Mouse (Mus musculus): Measurements from ENCODE around the gene Abcg4.

Abcg4 gene

DNA sequence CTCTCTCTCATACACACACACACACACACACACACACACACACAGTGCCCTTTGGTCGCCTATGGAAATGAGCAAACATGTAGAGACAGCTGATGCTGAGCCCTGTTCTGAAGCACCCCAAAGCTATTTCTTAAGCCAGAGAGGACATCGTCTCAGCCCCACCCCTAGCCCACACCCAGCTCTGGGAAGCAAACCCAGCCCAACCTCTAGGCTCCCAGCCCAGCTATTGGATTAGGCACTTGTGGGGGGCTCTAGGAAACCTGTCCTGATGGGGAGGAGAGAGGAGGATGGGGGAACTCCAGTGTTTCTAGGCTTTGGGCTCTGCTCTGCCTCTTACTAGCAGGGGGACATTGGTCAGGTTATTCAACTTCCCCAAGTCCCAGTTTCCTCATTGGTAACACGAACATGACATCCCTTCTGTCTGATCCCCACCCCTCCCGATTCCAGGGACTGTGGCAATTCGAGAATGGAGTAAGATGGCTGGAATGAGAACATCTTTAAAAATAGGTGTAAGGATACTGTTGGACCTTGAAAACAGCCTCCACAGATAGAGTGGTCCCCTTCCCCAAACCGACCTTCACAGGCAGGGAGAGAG, 2.1 kb downstream of the Abcg4 start:
- DNase-seq (ENCODE audit: low read depth, low spot score), result no peak

DNA sequence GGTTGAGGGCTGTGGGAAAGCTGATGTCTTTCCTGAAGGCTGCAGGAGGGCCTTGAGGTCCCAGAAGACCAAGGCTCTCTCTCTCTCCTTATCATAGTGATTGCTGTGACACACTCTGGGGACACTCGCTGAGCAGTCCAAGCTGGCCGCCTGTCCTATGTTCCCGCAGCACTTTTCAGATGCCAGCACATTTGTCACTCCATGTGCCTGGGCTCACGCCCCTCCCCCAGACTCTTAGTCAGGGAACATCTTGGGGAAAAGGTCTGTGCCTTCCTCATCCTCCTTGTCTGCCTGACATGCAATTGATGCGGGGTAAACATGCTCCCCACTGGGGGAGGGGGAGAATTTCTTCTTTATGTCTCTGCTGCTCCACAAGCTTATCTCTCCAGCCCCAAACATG, 5.2 kb downstream of the Abcg4 start:
- DNase-seq (ENCODE audit: low read depth, low spot score), result no peak

DNA sequence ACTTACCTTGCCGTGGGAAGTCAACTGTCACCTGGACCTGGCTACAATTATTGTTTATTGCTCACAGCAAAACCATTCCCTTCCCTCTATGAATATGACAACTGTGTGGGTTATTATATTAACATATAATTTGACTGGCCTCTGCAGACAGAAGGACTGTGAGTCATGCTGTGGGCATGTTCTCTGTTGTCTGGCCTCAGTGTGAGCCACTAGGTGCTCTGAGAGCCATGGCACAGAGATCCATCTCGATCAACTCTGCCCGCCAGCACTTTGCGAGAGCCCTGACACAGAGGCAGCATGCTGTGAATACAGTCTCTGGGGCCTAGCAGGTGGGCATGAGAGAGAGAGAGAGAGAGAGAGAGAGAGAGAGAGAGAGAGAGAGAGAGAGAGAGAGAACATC, 18.4 kb downstream of the Abcg4 start:
- no peak for DNase-seq (ENCODE audit: low read depth, low spot score)

DNA sequence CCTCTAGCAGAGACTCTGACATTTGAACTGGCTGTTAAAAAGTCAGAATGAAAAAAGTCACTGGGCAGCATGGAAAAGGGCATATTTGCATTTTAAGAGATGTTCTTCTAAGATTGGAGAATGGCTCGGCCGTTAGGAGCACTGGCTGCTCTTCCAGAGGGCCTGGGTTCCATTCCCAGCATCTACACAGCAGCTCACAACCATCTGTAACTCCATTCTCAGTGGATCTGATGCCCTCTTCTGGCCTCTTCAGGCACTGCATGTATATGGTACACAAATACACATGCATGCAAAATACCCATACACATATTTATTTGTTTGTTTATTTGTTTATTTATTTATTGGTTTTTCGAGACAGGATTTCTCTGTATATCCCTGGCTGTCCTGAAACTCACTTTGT, 19.3 kb downstream of the Abcg4 start:
- no peak for DNase-seq (ENCODE audit: low read depth, low spot score)

DNA sequence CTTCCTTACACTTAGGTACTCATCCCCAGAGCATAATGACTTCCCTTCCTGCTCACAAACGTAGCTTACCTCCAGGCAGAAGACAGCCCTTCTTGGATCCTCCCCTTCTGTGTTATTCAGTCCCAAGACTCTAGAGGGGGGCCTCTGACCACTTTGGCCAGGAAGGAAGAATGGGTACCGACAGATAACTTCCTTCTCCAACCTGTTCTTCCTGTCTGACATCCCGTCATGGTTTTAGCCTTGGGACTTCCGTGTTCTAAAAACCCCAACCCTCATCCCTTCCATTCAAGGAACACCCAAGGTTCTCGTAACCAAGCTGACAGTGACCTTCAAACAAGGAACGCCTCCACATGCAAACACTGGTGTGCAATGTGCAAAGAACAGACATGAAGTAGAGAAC, 20.0 kb downstream of the Abcg4 start, which contains the start of gene Nlrx1:
Gene Nlrx1, minus strand, starts transcription at position 168 of the 400 bp plus-strand sequence.
- DNase-seq (ENCODE audit: low read depth, low spot score), result no peak

DNA sequence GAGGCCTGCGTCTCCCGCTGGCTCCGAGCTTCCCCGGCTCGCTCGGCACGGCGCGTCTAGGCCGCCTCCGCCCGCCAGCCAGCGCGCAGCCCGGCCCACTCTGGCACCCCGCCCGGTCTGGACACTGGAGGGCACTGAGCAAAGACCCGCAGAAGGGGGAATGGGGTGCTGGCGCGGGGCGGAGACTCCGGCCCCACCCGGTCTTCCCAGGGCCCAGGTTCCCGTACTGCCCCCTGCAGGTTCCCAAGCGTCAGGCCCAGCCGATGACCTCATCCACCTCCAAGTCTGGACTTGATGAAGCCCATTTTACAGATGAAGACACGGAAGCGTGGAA, 20.4 kb downstream of the Abcg4 start:
- peak; percentile 63 for DNase-seq (ENCODE audit: low read depth, low spot score)

DNA sequence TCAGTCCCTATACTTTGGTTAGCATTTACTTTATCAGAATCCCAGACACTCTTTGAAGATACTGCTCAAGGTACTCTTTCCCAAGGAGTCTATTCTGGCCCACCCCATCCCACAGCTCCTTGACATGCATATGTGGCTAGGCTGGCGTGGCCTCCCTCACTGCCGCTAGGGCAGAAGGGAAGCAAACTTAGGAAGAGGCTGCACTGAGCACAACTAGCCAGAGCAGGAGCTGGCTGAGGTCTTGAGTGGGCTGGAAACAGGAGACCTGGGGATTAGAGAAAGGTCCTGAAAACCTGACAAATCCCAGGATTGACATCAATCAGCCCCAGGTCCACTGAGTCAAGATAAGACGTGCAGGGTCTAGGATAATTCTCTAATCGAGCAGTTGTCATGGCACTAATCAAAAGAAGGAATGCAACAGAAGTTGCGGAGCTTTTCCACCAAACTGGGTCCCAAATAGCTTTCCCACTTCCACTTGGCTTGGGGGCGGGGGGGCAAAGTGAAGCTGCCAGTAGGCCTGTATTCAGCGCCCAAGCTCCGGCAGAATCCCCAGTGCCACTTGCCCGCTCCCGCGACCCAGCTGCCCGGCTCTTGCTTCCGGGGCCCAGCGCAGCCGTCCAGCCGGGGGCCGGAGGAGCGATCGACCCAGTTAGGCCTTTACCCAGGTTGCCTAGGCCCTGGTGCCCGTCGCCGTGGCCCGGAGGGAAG, 20.9 kb downstream of the Abcg4 start:
- no peak for DNase-seq (ENCODE audit: low read depth, low spot score)

DNA sequence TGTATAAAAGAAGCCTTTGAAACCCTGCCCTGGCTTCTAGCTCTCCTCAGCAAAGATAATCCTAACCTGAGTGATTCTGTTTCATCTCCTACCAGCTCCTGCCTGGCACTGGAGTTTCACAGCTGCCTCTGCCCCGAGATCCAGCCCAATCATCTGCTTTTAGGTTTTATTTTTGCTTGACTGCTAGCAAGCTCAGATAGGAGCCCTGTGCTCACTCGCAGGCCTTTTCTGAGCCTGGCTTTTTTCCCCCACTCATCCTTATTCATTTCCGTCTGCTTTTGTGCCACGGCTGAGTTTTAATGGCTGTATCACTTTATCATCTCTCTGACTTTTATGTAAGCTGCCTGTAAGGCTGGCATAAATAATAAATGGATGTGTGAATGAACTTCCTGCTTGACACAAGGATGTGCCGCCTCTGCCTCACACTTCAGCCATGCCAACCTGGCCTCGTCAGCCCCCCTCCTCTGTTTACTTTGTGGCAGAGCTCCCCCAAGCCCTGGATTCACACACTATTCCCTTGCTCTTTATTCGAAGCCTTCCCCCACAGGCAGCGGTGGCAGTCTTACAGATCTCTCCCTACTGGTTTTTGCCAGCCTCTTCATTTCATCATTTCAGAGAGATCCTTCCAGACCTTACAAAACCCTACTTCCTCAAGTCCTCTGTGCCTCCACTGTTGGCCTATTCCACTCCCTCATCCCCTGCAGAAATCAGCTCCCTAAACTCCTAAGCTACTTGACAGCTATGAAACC, 21.8 kb downstream of the Abcg4 start:
- no peak for DNase-seq (ENCODE audit: low read depth, low spot score)

DNA sequence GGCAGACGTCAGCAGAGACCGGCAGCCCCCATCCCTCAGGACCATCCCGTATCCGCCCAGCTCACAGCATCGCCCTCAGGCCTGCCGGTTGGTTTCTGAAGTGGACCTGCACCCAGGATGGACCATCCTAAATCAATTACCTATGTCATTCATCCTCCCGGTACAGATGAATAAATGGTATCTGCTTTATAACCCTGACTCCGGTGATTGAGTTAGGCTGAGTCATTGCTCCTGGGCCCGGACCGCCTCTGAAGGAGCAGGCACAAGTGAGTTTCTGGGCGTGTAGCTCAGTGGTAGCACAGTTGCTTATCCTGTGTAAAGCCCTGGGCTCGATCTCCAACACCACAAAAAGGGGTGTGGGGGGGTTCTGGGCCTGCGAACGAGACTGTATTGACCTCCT, 27.0 kb downstream of the Abcg4 start:
- DNase-seq (ENCODE audit: low read depth, low spot score), result no peak

DNA sequence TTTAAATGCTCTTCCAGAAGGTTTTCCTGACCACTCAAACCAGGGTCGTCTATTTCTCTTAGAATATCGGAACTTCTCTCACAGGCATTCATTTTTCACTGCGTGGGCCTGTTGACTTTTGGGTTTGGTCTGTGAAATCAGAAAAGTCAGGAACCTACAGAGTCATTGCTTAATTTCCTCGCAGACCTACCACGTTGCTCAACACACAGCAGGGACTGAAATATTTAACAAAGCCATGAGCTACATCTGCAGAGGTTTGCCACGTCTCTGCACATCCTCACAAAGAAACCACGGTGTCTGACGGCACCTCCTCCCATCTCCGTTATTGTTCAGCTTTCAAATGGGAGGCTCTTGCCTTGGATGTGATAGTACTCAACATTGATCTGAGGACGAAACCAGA, 29.4 kb downstream of the Abcg4 start:
- no peak for DNase-seq (ENCODE audit: low read depth, low spot score)

DNA sequence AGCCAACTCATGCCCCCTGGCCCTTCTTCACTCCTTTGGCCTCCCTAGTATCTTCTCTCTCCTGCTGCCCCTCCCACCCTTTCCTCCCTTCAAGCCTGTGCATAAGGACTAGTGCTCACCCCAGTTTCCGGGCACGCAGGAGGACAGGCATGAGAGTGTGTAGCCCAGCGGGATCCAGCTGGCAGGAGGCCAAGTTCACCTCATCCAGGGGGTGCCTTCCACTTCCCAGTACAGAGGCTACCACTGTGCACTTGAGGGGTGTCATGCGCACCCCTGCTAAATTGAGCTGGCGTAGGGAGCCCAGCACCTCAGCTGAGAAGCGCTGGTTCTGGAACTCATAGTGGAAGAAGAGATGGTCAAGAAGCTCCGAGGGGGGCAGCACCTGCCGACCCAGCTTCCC, 32.2 kb downstream of the Abcg4 start:
- DNase-seq (ENCODE audit: low read depth, low spot score), result no peak

DNA sequence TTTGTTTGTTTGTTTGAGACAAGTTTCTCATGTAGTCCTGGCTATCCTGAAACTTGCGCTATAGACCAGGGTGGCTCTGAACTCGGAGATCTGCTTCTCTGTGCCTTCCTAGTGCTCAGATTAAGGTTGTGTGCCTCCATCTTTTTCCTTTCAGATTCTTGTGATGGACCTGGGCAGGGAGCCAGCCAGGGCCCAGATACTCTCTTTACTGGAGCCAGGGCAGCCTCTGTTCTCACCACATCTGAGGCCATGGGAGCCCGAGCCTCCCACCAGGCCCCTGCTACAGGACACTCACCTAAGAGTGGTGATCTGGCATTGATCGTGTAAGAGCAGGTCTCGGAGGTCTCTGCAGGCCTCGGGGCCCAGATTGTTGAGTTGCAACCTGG, 33.3 kb downstream of the Abcg4 start:
- DNase-seq (ENCODE audit: low read depth, low spot score), result no peak

DNA sequence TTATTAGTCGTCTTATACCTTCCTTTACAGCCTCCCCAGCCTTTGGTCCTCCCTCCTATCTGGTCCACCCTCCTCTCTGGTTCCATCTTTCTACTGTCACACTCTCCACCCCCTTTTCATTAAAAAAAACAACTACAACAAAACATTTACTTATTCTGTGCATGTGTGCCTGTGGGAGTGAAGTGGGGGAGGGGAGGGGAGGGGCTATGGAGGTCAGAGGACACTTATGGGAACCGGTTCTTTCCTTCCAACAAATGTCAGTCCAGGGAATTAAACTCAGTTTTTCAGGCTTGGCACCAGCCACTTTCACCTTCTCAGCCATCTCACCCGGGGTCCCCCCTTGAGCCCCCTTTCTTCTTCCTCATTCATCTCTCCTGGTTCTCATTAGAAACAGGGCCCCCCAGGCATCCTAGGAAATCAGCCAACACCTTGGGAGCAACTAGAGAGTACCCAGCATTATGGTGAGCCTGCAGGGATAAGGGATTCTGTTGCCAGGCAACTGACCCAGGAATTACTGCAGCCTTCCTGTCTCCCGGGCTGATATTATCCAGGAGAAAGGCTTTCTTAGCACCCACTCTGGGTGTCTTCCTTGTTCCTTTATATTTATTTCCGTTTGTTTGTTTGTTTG, 33.8 kb downstream of the Abcg4 start:
- no peak for DNase-seq (ENCODE audit: low read depth, low spot score)

DNA sequence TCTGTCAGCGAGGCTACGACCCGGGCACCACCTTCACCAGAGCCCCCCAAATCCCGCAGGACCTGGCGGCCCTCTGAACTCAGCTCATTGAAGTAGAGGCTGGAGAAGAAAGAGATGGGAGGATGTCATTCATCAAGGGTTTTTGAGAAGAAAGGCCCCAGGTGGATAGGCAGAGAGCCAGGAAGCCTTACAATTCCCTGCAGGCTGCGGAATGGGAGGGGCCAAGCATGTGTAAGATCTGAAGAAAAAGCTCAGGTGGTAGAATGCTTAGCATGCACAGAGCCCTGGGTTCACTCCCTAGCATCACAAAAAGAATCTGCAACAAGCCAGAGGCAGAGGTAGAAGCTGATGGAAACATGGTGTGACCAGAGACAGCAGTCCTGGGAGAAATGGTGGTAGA, 35.0 kb downstream of the Abcg4 start:
- no peak for DNase-seq (ENCODE audit: low read depth, low spot score)

DNA sequence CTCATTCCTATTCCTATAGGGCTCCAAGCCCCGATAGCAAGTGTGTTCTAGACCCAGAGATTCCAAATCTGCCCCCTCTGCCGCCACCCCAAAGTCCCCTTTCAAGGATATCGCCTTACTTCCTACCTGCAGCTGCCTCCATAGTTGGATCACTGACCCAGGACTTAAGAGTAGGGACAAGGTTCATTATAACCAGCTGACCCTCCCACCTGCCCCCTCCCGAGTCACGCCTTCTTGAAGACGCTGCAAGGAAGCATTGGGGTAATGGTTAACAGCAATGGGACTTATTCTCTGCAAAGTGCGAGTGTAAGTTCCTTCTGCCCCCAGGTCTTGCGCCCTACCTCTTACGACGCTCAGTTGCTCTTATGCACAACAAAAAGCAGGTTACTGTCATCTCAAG, 37.1 kb downstream of the Abcg4 start, which contains the start of gene Pdzd3:
Gene Pdzd3, minus strand, starts transcription at position 158 of the 400 bp plus-strand sequence.
- DNase-seq (ENCODE audit: low read depth, low spot score), result no peak

DNA sequence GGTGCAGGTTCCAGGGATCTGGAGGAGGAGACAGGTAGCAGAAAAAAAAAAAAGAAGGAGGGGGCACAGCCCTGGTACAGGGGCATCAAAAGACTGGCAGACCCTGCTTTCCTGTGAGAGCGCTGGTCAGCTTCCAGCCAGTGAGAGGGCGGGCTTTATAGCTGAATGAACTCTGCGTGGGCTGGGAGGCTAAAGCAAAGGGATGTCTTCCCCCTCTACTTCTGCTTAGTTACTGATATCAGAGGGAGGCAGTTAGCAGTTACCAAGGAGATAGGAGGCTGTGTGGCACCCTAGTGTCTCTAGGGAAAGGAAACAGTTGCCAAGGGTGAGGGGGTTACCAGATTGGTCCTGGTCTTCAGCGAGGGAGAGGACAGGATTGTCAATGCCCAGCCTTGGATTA, 38.0 kb downstream of the Abcg4 start:
- DNase-seq (ENCODE audit: low read depth, low spot score), result no peak

DNA sequence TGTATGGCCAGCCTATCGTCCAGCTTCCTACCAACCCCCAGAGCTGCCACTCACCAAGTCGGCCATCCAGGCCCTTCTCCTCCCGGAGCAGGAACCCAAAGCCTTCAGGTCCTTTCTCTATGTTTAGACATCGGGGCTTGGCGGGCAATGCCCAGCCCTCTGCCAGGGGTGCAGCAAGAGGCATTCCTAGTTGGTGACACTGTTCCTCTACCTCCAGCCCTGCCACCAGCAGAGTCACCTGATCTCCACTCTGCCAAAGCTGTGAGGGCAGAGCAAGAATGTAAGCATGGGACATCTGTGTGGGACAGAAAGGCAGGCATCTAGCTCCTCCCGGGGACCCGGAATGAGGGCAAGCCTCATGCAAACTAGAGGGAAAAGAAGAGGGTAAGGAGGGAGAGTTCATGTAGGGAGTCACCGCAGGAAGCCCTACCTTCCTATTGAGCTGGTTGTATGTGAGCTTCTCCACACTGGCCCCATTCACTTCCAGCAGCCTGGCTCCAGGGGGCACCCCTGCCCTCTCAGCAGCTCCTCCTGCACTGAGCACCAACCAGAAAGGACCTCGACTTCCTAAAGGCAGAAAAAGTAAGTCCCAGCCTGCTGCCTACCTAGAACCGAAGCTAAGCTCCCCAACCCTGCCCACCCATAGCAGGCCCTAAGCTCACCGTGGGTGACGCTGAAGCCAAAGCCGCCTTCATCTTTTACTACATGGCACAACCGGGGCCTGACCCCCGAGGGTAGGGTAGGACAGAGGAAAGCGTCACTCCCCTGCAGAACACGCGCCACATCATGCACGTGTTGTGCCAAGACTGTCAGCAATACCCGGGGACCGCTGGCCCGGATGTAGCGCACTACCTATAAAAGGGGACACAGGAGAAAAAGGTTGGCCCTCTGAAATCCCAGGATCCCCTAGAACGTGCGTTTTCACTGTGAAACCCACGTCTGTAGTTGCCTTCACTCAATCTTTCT, 39.0 kb downstream of the Abcg4 start:
- DNase-seq (ENCODE audit: low read depth, low spot score), result no peak

DNA sequence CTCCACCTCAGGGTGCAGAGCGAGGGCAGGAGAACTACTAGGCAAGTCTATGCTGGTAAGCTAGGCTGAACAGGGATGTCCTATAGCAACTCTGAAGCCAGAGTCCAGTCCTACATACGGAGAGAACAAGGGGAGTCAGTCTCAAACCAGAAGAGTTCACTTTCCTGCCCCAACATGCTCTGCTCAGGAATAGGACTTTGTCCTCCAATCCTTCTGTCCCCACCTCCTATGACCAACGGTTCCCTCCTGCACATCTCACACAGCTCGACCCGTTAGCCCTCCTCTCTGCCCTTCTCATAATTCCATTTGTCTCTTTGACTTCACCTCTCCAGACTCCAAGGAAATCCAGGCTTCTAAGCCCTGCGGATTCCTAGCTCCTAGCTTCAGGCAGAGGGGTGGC, 40.5 kb downstream of the Abcg4 start:
- DNase-seq (ENCODE audit: low read depth, low spot score), result no peak

DNA sequence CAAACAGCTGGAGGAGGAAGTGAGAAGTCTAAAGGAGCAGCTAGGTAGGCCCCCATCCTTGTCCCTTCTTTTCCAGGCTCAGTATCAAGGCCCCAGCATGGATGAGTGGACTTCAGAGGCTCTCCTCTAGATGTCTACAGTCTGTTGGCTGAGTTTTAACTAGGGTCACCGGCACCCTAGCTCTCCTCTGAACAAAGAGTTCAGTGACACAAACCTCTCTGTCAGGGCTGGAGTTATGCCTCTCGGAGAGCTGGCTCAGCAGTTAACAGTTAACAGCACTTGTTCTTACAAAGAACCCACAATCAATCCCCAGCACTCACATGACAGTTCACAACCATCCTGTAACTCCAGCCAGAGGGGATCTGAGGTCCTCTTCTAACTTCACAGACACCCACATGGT, 44.8 kb downstream of the Abcg4 start:
- no peak for DNase-seq (ENCODE audit: low read depth, low spot score)

DNA sequence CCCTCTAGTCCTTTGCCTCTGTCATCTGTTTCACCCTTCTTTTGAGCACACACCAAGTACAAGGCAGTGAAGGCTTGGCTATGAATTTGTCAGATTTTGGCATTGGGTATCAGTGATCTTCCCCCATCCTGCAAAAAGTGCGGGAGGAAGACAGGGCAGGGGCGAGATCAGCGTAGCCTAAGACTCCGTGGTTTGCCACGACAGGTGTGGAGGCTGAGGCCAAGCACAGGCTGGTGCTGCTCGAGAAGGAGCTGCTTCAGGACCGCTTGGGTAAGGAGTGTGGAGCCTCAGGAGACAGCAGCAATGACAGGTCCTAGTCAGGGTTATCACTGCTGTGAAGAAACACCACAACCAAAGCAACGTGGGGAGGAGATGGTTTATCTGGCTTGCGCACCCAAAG, 47.0 kb downstream of the Abcg4 start:
- DNase-seq (ENCODE audit: low read depth, low spot score), result no peak

DNA sequence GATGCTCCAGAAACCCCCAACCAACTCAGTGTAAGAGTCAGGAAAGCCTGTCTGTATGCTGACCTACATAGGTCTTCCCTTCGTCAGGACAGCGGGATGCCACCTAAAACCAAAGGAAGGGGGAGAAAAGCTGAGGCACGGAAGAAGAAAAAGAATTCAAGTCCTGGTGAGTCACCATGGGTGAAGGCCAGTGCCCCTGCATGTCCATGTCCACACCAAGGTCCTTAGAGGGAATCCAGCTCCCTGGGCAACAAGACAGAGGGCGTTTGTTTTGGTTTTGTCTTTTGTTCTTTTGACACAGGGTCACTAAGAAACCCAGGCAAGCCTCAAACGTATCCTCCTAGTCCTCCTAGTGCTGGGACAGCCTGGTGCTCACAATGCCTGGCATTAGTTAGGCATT, 47.5 kb downstream of the Abcg4 start:
- no peak for DNase-seq (ENCODE audit: low read depth, low spot score)
